Mouse (Mus musculus) gastrocnemius, adult 2 months (tissue): ENCODE results near the gene Gpr37l1. TPM values are rescaled to one million over a fixed set of nuclear protein-coding genes. Genes with fewer than 3 reads are reported as not detected.
A peak's percentile ranks its signal among the peaks of the same experiment; 100 is the strongest.
"Not testable (repeated sequence)": the region's sequence is repeated elsewhere in the genome, so short reads cannot be mapped to it uniquely, and the experiment has no call there.

Experiments
- DNase-seq: peaks from one replicate; pipeline ENCODE4 v3.0.0; 2022
- H3K27ac ChIP-seq: fragments of 200-600 bp; 2 replicates; pipeline ENCODE4 v1.8.1; 2022; ENCODE audit warnings: mild to moderate bottlenecking
- H3K4me3 ChIP-seq: fragments of 200-600 bp; 2 replicates; pipeline ENCODE4 v1.8.1; 2022; ENCODE audit warnings: mild to moderate bottlenecking, moderate library complexity
- CTCF ChIP-seq: fragments of 200-600 bp; IDR thresholded peaks from 2 replicates; pipeline ENCODE4 v1.8.1; 2022; ENCODE audit warnings: antibody characterized with exemption, mild to moderate bottlenecking, moderate library complexity
- intact Hi-C: fragments of 180-260 bp; cut with DNase I; formaldehyde crosslinking; loops from one replicate; pipeline ENCODE4 v1.15.1; 2025
- long read RNA-seq, 2 experiments: library from polyadenylated mRNA; stranded (forward); transcript quantifications; one replicate each; pipeline ENCODE4 v2.0.0; 2021
- total RNA-seq, 2 experiments: library from RNA; stranded (reverse); gene quantifications; 2 replicates each; pipeline ENCODE4 v1.2.3; 2021

Gpr37l1 gene
- total RNA-seq: under 1 TPM; 0.38 to 0.56 TPM
- long read RNA-seq, experiment 1: 0 reads
- long read RNA-seq, experiment 2, partial matches to known transcripts: 0 of 1 reads
- long read RNA-seq, experiment 2, other reads (novel, unspliced or antisense): 0 of 1 reads

DNA sequence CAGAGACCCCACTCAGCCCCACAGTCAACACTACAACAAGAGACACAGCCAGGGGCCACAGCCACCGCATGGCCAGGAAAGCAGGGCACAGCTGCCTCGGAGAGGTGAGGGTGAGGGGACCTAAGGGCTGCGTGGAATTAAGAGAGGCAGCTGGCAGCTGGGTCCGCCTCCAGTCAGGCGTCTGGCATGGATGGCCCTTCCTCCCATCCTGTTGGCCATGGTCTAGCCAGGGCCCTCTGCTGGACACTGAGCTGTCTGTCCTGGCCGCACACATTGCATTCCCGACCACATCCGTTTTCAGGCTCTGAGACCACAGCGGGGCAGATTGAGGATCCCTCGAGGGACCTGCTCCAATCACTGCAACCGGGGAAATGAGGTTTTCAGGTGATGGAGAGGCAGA, at the start of gene Gpr37l1:
TSS of gene Gpr37l1 (minus strand) at position 247 of the 400 bp plus-strand sequence.
- peak within 1 kb of the TSS; percentile 28; the same call in 1 of the 2 replicates for H3K27ac ChIP-seq
- peak; percentile 33; the same call in 1 of the 2 replicates for TF ChIP-seq CTCF
- peak within 1 kb of the TSS; percentile 34 for H3K4me3 ChIP-seq
- intact Hi-C loops: no loop called here
- DNase-seq: no peak

- no peak for TF ChIP-seq CTCF
- intact Hi-C loops: no loop called here
- Histone ChIP-seq H3K4me3 (no peak overlapping the region), H3K27ac (no peak overlapping the region)
- no peak for DNase-seq
Measured at GRCm38 (mm10) chr1:135213772-135214640, 46.5 kb upstream of the Gpr37l1 start.

DNA sequence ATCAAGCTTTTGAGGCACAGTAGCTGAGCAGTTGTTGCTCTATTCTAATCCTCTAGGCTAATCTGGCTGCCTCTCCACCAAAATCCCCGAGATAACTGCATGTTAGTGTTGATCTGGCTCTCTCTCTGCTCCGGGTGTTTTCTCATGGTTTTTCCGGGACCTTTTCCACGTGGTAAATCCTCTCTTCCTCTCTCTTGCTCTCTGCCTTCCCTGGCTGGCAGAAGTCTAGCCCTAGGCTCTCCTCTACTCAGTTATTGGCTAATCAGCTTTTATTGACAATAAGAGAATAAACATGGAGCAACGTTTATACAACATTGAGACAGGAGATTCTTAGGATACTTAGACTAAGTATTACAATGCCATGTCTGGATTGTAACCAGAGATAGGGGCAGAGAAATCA, 42.9 kb upstream of the Gpr37l1 start:
- intact Hi-C loops: no loop called here
- Histone ChIP-seq H3K4me3 (no peak overlapping the region), H3K27ac (no peak overlapping the region)
- no peak for DNase-seq
- no peak for TF ChIP-seq CTCF

GRCm38 (mm10) chr1:135208716-135209115, 41.2 kb upstream of the Gpr37l1 start:
- TF ChIP-seq CTCF: no peak
- intact Hi-C loops: no loop called here

DNA sequence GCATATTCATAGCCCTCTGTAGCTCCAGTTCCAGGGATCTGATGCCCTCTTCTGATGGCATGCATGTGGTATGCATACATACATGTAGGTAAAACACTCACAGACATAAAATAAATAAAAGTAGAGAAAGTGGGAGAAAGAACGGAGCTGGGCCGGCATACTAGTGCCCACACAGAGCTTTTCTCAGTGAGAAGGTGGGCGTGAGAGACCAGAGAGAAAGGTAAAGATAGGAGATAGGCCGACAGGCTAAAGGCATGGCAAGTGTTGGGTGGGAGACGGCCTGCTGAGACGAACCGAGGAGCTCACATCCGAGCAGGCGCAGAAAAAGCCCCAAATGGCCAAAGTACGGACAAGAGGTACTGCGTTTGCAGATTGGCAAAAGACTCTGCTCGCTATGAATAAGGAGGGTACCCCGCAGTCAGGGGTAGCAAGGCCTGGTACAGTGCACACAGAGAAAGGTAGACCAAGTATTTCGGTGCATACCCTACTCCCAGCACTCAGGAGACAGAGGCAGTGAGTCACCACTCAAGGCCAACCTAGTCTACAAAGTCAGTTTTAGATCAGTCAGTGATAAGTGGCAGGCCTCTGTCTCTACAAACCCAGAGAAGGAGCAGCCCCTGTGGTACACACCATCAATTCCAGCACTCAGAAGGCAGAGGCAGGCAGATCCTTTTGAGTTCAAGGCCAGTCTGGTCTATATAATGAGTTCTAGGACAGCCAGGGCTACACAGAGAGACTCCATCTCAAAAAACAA, 39.3 kb upstream of the Gpr37l1 start:
- intact Hi-C loops: no loop called here
- no peak for DNase-seq
- TF ChIP-seq CTCF: no peak
- Histone ChIP-seq H3K27ac (no peak overlapping the region), H3K4me3 (no peak overlapping the region)

More at GRCm38 (mm10) chr1:135208716-135209115, 41.2 kb upstream of the Gpr37l1 start:
- DNase-seq: no peak
- H3K27ac ChIP-seq: no peak overlapping the region
- no peak overlapping the region for H3K4me3 ChIP-seq

DNA sequence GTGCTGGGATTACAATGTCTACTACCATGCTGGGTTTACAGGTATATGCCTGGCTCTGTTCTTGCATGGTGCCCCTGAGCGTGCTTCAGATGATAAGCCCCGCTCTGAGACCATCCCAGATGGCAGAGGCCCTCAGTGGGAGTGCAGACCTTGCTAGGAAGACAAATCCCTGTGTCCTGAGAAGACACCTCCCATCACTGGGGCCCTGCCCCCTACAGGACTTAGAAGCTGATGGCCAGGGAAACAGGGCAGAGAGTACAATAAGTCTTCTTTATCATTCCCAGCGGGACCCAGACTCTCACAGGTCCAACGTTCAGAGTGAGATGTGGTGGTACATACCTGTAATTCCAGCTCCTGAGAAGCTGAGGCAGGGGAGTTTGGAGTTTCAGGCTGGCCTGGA, 37.8 kb upstream of the Gpr37l1 start:
- DNase-seq: no peak
- H3K27ac ChIP-seq: no peak overlapping the region
- no peak for TF ChIP-seq CTCF
- intact Hi-C loops: no loop called here
- no peak overlapping the region for H3K4me3 ChIP-seq

DNA sequence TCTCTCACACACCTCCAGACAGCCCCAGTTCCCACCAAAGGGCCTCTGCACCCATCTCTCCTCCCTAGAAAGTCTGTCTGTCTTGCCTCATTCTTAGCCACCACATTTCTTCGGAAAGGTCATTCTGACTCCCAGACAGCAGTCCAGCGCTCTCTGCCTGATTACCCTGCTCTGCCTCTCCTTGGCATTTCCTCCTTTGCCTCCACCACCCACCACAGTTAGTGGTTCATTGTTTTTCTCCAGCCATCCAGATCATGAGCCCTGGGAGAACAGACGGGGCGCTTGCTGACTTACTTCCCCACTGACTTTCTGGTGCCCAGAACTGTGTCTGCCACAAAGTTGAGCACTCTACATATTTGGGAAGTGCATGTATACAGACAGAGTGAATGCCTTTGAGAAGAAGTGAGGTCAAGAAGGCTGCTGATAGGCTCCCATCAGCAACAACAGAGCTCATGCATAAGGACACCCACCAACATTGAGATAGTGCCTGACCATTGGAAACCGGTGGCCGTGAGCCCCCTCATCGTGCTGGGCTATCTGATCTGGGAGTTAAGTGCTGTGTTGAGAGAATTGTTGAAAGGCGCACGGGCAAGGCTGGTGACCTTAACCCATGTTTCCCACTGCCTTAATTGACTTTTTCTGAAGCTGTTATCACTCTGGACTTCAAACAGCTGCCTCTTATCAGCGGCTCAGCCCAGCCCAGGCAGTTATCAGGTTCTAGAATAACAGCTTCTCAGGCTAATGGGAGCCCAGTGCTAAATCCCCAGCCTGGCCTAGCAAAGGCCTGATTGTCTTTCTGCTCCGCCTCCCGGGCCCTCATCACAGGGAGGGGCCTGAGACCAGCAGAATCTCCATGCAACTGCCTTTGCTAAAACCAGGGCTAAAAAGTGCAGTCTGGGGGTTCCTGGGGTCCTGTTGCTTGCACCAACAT, 37.0 kb upstream of the Gpr37l1 start:
- Histone ChIP-seq H3K27ac (no peak overlapping the region), H3K4me3 (no peak overlapping the region)
- no peak for TF ChIP-seq CTCF
- intact Hi-C loops: no loop called here
- DNase-seq: no peak

GRCm38 (mm10) chr1:135200400-135200799, 32.9 kb upstream of the Gpr37l1 start:
- DNase-seq: no peak
- intact Hi-C loops: no loop called here
- Histone ChIP-seq H3K27ac (no peak overlapping the region), H3K4me3 (no peak overlapping the region)
- TF ChIP-seq CTCF: no peak

DNA sequence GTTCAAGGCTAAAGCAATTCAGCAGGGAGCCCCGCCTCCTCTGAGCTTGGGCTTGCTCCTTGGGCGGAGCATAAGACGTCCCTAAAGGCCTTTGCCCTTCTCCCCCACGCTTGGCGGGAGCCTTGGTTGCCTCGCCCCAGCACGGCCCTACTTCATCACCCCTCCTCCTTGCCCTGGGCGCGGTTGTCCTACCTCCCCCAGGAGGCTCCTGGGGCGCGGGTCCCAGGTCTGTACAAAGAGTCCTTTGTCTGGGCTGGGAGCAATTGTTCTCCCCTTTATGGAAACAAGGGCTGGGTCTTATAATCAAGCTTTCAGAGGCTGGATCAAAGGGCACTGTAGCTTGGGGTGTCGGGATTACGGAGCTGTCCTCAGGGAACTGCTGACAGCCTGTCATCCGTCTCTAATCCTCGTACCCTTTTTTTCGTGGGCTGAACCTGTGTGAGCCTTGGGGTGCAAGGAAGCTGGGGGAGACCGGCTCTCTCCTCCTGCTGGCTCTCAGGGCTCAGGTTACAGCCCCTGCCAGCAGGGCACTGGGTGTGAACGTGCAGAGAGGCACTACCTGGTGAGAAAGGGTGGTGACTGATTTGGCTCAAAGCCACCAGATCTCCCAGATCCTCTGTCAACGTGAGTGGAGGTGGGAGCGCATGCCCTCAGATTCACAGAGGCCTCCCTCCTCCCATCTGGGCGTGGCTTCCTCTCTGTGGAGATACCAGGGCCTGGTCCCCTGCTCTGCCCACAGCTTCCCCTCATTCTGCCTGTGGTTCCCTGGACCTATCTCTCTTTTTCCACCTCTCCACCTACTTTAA, 31.7 kb upstream of the Gpr37l1 start:
- intact Hi-C loops: no loop called here

GRCm38 (mm10) chr1:135198412-135198811, 30.9 kb upstream of the Gpr37l1 start:
- TF ChIP-seq CTCF: no peak
- no peak overlapping the region for H3K27ac ChIP-seq
- no peak overlapping the region for H3K4me3 ChIP-seq
- intact Hi-C loops: no loop called here
- no peak for DNase-seq

More for the DNA sequence above, 31.7 kb upstream of the Gpr37l1 start:
- Histone ChIP-seq H3K4me3 (no peak overlapping the region), H3K27ac (no peak overlapping the region; the same call in 1 of the 2 replicates)
- no peak for TF ChIP-seq CTCF
- peak; percentile 35 for DNase-seq

DNA sequence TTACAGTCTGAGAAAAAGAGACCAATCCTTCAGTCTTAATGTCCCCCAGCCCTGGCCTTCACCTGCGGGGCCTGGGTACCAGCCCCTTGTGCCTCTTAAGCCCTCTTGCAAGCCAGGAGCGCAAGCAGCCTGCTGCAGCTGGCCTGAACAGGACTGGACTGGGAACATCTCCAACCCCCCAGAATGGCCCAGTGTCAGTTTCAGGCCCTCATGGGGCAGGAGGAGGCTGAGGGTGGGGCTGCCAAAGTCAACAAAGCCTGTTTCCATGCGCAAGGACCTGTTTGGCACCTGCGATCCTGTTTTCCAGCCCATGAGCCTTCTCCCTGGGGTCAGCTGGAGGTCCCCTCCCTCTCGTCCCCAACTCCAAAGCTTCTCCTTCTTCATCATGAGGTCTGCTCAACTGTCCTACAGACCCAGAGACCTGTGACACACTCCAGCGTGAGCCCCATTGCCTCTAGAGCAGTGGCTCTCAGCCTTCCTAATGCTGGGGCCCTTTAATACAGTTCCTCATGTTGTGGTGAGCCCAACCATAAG, 28.5 kb upstream of the Gpr37l1 start:
- no peak for TF ChIP-seq CTCF
- Histone ChIP-seq H3K4me3 (no peak overlapping the region), H3K27ac (peak overlapping the region; percentile 43; the same call in 1 of the 2 replicates)
- peak; percentile 89 for DNase-seq
- intact Hi-C loops: no loop called here

DNA sequence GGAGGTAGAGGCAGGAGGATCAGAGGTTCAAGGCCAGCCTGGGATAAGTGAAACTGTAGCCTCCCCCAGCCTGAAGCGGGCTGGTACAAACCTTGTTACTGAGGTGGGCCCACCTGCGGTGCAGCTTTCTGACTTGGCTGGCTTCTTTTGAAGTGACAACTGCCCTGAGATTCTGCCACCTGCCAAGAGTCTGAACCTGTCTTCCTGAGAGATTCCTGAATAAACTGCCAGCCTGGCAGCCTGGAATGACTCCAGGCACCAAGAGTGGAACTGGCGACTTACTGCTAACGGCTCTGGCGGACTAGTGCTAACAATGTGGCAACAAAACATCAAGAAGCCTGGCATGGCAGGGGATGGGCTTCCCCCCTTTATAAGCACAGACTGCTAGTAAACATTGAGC, 26.9 kb upstream of the Gpr37l1 start:
- DNase-seq, intact Hi-C loops, H3K4me3 ChIP-seq, H3K27ac ChIP-seq: not testable (repeated sequence)
